Mouse (Mus musculus): ENCODE data around the gene A630095N17Rik. TPM values are rescaled to one million over a fixed set of nuclear protein-coding genes. Genes with fewer than 3 reads are reported as not detected.

Gene A630095N17Rik
- polyA plus RNA-seq (2017; shearing (Covaris generic)) = 0.85 TPM

DNA sequence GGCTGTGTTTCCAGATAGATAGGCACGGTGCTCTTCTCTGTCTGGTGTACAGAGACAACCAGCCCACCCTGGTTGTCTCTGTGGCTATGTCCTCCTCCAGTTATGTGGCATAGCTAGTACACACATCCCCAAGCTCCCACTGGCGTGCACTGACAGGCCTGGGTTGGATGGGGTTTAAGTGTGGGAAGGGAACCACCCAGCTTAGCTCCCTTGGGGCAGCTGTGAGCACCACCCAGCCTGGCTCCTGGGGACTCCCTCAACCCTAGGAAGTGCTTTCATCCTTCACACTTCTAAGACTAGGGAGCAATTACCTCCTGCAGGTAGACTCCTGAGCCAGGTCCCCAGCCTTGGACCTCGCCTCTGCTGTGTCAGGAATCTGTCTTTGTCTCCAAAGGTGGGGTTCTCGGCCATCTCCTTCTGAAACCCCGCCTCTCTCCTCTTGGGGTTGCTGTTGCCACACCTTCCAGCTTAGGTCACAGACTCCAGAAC lies at the start of gene A630095N17Rik:
Gene A630095N17Rik (minus strand): TSS at position 439 of the 489 bp plus-strand sequence.

DNA sequence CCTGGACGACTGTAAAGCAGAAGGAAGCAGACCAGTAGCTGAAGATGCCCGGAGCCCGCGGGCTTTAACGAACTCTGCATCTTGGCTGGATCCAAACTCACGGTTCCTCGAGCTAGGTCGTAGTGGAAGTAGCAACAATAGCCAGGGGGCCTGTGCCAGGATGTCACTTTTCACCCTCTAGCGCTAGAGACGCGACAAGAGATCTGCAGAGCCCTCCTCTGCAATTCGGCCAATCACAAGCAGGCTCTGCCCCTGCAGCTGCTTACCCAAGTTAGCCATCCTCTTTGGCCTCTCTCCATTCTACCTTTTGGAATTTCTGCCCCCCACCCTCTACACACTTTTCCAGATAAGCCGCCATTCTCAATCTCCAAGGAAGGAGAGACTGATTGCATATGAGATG lies 46.3 kb upstream of the A630095N17Rik start, which contains the start of gene Resp18:
Gene Resp18 (minus strand): TSS at position 188 of the 400 bp plus-strand sequence.

DNA sequence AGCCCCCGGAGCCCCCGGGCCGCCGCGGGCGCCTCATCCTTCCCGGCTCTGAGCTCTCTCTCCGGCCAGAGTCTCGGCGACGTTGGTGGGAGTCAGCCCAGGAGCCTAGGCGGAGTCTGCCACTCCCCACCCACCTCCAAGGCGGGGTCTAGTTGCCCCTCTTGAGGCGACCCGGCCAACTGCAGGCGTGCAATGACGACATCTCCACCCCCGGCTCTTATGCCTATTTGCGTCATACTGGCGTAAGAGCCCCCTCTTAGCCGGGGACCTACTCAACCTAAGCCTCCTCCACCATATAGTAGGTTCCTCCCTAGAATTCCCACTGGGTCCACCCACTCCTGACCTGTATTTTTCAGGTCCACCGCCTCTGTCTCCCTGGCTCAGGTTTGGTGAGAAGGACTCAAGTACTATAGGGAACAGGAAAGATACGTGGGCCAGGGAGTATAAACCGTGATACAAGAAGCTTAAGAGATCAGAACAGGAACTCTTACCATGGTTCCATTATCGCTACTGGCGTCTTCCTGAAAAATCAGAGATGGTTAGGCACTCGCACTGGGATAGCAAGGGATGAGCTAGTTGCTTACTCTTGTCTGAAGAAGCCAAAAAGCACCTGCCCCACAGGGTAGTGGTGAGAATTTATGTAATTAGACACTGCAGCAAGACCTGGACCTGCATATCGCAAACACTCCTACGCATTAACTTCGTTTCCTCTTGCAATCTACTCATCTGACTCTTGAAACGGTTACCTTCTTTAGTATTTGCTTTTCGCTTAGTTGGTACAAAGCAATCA lies 32.4 kb upstream of the A630095N17Rik start, which contains the start of gene Ptprn:
Gene Ptprn (minus strand): TSS at position 412 of the 790 bp plus-strand sequence.

DNA sequence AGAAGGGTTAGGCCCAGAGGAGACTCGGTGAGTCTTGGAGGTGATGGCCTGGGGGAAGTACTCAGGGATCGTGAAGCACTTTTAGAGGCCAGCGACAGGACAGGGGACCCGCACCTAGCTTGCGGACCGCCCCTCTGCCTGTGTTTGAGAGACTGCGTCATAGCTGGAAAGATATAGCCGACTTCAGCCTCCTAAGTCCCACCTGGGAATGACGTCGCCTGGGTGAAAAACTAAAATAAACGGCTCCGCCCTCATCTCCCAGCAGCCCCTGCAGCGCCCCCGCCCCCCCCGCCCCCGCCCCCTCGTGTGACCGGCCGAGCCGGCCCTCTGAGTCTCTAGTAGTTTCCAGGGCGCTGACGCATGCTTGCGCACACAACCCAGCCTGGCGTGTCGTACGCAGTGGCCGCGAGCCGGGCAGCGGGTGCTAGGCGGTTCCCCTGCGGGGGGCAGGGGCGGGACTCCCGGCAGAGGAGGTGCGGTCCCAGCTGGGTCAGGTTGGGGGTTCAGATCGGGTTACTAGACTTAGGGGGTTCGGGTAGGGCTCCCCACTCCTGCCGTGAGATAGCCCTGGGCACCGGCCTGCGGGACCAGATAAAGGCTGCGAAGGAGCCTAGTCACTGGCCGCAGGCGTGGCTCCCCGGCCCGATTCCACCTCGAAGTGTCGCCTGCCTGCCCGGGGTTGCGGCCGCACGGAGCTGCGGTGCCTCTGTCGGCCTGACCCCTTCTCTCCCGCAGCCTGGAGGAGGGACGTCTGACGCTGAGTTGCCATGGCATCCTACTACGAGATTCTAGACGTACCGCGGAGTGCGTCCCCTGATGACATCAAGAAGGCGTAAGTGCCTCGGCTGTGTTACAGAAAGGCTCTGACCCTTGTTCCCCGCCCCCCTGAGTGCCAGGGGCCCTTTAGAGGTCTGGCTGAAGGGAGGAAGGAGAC lies 4.5 kb upstream of the A630095N17Rik start, which contains the start of gene Dnajb2:
Gene Dnajb2 (plus strand): TSS at position 290 of the 934 bp plus-strand sequence.

DNA sequence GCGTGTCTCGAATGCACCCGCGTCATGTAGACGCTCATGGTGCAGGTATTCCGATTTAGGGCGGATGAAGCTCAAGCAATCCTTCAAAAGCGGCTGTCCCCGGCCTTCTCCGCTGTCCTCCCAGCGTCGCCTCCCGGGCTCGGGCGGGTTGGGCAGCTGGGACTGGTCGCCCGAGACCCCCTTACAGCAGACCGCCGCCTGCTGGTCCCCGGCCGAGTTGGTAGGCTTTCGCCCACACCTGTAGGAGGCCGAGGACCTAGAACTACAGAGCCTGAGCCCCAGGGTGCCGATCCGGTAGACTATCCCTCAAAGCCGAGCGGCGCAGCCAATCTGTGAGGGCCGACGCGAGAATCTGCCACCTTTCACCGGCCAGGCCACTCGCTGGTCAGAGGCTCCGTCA lies 12.4 kb downstream of the A630095N17Rik start, which contains the start of gene Tuba4a:
Gene Tuba4a (minus strand): TSS at position 335 of the 400 bp plus-strand sequence.

DNA sequence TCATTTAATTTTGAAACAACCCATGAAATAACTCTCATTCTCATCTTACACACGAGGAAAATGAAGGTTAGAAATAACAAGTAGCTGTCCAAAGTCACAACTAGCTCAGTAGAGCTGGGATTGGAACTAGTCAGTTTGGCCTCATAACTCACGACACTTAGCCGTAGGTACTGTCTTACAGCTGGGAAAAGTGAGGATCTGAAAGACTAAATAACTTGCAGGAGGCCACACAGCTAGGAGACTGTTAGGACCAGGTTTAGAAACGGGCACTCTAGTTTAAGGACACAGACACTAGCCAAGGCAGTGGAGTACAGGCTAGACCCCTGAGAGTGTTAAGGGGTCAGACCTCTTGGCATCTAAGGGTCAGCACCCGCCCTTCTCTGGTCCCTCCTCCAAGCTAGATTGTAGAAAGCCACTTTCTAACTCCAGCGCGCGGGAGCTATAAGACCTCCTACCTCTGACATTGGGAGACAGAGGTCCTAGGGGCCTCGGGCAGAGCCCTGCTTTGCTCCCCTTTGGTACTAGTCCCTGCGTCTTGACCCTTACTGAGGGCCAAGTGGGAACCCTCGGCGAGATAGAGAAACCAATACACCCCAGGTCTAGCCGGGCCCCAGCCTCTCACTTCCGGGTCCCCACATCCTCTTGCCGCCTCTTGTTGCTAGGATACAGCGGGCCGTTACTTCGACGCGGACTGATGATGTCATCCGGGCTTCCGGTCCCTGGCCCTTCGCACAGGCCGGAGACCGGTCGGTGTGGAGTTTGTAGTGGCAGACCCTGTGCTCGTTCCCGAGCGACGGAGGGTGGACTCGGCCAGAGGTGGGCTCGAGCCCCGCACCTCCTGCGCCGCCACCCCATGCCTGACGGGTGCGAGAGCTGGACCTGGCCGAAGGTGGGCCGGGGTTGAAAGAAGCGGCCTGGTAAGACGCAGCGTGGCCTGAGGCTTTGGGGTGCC lies 21.5 kb downstream of the A630095N17Rik start, which contains the start of the genes Glb1l and Stk16:
Gene Glb1l (minus strand): TSS at position 678 of the 952 bp plus-strand sequence.
Gene Stk16 (plus strand): TSS at position 703 of the 952 bp plus-strand sequence.

DNA sequence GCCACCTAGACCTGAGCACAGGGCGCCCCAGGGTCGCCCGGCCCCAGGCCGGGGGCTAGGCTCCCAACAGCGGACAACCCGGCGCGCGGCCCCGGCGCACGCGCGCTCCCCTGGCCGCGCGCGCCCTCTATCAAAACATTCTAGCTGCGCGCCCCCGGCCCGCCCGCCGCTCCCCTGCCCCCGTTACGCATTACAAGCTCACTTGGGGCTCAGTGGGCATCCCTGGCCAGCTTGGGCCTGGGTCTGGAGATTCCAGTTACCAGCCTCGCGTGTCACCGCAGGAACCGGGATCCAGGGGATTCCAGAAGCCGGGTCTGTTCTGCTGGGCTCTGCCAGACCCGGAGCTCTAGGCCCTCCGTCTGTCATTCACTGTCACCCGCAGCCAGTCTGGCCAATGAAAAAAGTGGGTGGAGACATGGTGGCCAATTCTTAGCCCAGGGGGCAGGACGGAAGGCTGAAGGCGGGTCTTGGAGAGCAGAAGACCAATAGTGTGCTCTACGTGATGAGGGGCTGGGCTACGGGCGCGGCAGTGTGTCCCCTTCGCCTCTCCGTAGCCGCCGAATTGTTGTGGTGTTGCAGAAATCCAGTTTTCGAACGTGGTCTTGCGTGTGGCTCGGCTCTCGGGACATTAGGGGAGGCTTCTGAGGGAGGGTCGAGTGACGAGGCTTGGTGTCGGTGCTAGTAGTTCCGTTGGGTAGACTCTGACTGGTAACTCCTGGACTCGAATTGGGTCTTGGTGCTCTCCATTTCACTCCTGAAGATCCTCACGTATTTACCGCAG lies 40.1 kb downstream of the A630095N17Rik start, which contains the start of the genes Ankzf1 and Atg9a:
Gene Ankzf1 (plus strand): TSS at position 530 of the 781 bp plus-strand sequence.
Gene Atg9a (minus strand): TSS at position 575 of the 781 bp plus-strand sequence.

DNA sequence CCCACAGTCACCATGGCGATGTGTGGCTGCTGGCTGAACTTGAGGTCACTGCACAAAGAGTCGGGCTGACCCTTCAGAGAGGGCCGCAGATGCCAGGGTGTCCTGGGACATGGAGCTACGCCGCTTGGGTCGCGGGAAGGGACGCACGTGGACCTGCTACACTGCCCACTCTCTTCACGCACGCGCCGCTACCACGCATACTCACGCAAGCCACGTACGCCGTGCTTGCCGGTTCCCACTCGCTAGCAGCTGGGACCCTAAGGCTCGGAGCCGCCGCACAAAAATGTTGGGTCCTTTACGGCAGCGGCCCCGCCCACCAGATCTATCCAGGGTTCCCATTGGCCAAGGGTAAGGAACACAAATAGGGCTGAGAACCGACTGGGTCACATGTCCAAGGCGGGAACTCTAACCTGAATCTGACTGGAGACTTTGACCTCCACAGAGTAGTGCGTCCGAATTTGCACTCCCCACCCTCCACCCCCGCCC lies 51.8 kb downstream of the A630095N17Rik start, which contains the start of gene Abcb6:
Gene Abcb6 (minus strand): TSS at position 288 of the 486 bp plus-strand sequence.

Other genes with a start within 250 kb of the A630095N17Rik start
- gene Nhej1, start 106.9 kb downstream of the A630095N17Rik start, polyA plus RNA-seq (2017; shearing (Covaris generic)) = 8.1 TPM
- gene Slc23a3, start 98.2 kb downstream of the A630095N17Rik start, polyA plus RNA-seq (2017; shearing (Covaris generic)) = 0.25 TPM
- gene Cnppd1, start 89.4 kb downstream of the A630095N17Rik start, polyA plus RNA-seq (2017; shearing (Covaris generic)) = 178 TPM
- gene Retreg2, start 89.3 kb downstream of the A630095N17Rik start, polyA plus RNA-seq (2017; shearing (Covaris generic)) = 113 TPM
- 78.5 TPM for gene Zfand2b, start 63.5 kb downstream of the A630095N17Rik start, polyA plus RNA-seq (2017; shearing (Covaris generic))
- gene Abcb6, start 51.7 kb downstream of the A630095N17Rik start, polyA plus RNA-seq (2017; shearing (Covaris generic)) = 4.5 TPM
- gene Ankzf1, start 40.0 kb downstream of the A630095N17Rik start, polyA plus RNA-seq (2017; shearing (Covaris generic)) = 46.2 TPM
- gene Atg9a, start 39.9 kb downstream of the A630095N17Rik start, polyA plus RNA-seq (2017; shearing (Covaris generic)) = 24.9 TPM
- 15.6 TPM for gene Glb1l, start 21.3 kb downstream of the A630095N17Rik start, polyA plus RNA-seq (2017; shearing (Covaris generic))
- gene Stk16, start 21.3 kb downstream of the A630095N17Rik start, polyA plus RNA-seq (2017; shearing (Covaris generic)) = 104 TPM
- 316 TPM for gene Tuba4a, start 12.2 kb downstream of the A630095N17Rik start, polyA plus RNA-seq (2017; shearing (Covaris generic))
- 25.5 TPM for gene Dnajb2, start 4.3 kb upstream of the A630095N17Rik start, polyA plus RNA-seq (2017; shearing (Covaris generic))
- gene Ptprn, start 32.4 kb upstream of the A630095N17Rik start, polyA plus RNA-seq (2017; shearing (Covaris generic)) = 0.43 TPM
- gene Resp18, start 46.3 kb upstream of the A630095N17Rik start, polyA plus RNA-seq (2017; shearing (Covaris generic)) = not detected
- 78.1 TPM for gene Dnpep, start 85.9 kb upstream of the A630095N17Rik start, polyA plus RNA-seq (2017; shearing (Covaris generic))
- 0.34 TPM for gene Des, start 128.2 kb upstream of the A630095N17Rik start, polyA plus RNA-seq (2017; shearing (Covaris generic))
- gene Speg, start 143.2 kb upstream of the A630095N17Rik start, polyA plus RNA-seq (2017; shearing (Covaris generic)) = 0.59 TPM
- gene Gmppa, start 203.8 kb upstream of the A630095N17Rik start, polyA plus RNA-seq (2017; shearing (Covaris generic)) = 90.4 TPM
- not detected for gene Asic4, start 218.3 kb upstream of the A630095N17Rik start, polyA plus RNA-seq (2017; shearing (Covaris generic))
- gene Chpf, start 247.2 kb upstream of the A630095N17Rik start, polyA plus RNA-seq (2017; shearing (Covaris generic)) = 36.2 TPM
- 1.5 TPM for gene Tmem198, start 247.4 kb upstream of the A630095N17Rik start, polyA plus RNA-seq (2017; shearing (Covaris generic))

Data from CD4-positive, CD25-positive, alpha-beta regulatory T cell (primary cell).